Mouse (Mus musculus): ENCODE measurements around the gene S100a10. TPM values are rescaled to one million over a fixed set of nuclear protein-coding genes. Genes with fewer than 3 reads are reported as not detected.
"Not testable (repeated sequence)": the region's sequence is repeated elsewhere in the genome, so short reads cannot be mapped to it uniquely, and the experiment has no call there.

Gene S100a10
- total RNA-seq (2021): 100 to 1,000 TPM; 290 to 327 TPM
- long read RNA-seq, experiment 1, transcript S100a10-201 (3 exons, 685 nt): major isoform, 60 of 65 reads
- long read RNA-seq, experiment 1, partial matches to known transcripts: 3 of 65 reads
- long read RNA-seq, experiment 1, other reads (novel, unspliced or antisense): 2 of 65 reads
- long read RNA-seq, experiment 2, transcript S100a10-201 (3 exons, 685 nt): major isoform, 76 of 80 reads
- long read RNA-seq, experiment 2, partial matches to known transcripts: 0 of 80 reads
- long read RNA-seq, experiment 2, other reads (novel, unspliced or antisense): 4 of 80 reads

DNA sequence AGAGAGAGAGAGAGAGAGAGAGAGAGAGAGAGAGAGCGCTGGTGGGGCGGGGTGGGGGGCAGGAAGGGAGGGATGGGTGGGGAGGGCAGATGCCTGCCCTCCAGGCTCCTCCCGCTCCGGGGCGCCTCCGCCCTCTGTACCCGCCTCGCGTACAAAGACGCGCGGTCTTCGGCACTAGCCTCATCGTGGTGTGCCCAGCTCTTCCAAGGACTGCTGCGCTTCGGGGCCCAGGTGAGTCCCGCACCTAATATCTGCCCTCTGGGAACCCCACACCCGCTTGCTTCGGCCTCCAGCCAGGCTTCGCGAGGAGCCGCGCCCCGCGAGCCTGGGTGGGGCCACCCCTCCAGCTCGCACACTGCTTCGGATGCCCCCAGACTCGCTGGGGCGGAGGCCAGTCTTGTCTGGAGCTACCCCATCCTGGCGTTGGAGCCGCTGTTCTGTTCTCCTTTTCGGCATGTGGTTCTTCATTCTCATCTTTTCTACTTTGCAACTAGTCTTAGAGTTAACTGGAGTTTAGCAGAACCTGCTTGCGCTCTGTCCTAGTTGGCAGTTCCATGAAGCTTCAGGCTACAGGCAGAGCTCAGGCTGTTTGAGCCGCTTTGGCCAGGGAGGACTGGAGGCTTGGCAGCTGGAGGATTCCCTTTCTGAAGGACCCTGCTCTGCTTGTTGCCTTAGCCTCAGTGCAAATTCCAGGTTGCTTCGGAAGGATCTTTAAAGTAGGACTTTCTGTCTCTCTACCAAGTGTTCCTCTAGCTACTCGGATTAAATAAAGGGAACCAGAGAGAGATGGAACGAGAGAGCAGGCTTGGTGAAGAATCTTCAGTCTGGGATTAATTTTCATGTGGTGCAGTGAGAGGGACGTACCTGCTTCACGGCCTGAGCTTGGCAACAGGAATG lies at the start of gene S100a10:
Gene S100a10 (plus strand): TSS at position 100 of the 897 bp plus-strand sequence.
- DNase-seq (ENCODE audit: low spot score in 2 of 2): peak; percentile 55 to 80

DNA sequence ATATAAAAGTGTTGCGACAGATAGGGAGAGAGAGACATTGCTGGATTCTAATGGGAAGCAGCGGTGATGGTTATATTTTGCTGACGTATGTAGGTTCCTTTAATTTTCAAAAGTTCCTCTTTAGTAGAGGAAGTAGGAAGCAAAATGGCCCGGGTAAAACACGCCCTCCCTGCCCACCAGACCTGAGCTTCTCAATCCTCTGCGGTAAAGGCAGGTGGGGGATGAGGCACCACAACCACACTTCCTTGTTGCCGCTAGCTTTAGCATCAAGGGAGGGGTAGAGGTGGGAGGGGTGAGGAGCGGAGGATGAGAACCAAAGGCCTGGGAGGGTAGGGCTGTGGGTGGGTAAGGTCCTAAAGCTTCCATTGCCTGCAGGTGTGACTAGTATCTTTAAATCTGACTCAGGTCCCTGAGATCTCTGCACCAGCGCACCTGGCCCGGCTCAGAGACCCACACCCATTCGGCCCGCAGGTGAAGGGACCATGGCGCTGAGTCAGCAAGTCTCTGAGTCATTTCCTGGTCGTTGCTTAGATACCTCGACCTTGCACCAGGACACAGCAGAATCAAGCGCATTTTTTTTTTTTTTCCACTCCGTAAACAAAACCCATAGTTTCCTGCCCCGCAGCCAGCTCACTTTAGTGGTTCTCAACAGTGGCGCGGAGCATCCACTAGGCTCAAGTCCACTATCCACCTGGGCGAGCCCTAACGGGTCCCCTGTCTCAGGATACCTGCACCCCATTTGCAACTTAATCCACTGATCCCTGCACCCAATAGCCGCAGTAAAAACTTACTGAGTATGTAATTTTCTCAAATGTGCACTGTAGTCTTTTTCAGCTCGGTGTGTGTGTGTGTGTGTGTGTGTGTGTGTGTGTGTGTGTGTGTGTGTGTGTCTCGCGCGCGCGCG lies 48.7 kb upstream of the S100a10 start:
- peak in 1 of 2 experiments; percentile 8 for DNase-seq (ENCODE audit: low spot score in 2 of 2)

DNA sequence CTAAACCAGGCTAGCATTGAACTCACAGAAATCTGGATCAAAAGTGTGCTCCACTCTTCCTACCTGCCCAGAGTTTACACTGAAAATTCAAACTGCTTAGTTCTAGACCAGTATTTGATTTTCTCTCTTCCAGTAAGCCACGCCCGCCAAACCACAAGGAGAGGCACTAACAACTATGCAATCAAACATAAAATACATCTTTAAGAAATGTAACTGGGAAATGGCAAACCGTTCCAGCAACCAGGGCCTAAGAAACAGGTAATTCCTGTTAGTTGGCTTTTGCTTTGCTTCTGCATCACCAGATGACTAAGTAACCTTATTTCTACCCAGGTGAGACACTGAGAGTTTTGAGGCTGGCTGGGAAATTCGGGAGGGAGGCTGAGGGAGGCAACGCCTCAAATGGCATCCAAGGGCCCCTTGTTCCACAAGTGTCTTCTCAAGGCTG lies 48.0 kb upstream of the S100a10 start:
- no peak for DNase-seq (ENCODE audit: low spot score in 2 of 2)

DNA sequence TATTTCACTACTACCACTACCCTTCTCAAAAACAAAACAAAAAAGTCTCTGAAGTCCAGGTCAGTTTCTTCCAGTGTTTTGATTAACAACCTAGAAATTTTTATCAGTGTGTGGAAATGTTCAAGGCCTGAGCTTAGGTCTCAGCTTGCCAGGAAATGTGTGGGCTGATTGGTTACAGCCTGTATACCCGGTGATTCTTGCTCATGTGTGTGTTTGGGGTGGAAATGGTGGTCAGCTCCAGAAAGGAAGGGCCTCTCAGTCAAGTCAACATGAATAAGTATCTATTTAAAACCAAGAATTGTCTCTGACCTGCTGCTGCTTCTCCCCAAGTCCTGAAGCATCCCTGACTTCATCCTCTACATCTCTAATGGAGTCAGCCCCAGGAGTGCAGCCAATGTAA lies 45.6 kb upstream of the S100a10 start:
- DNase-seq (ENCODE audit: low spot score in 2 of 2): no peak

DNA sequence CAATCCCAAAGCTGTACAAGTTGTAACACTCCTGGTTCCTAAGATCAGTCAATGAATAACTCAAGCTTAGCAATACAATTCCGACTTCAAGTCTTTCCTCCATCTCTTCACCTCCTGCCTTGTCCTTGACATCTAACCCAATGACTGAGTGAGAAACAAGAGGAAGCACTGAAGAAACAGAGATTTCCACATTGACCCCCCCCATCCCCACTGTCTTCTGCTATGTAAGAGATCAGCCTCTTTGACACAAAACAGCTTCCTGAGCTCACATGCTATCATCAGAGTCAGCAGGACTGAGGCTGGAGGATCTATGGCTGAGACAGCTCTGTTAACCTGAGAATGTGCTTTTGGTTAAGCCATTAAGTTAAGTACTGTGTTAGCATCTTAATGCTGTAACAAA lies 43.8 kb upstream of the S100a10 start:
- no peak for DNase-seq (ENCODE audit: low spot score in 2 of 2)

DNA sequence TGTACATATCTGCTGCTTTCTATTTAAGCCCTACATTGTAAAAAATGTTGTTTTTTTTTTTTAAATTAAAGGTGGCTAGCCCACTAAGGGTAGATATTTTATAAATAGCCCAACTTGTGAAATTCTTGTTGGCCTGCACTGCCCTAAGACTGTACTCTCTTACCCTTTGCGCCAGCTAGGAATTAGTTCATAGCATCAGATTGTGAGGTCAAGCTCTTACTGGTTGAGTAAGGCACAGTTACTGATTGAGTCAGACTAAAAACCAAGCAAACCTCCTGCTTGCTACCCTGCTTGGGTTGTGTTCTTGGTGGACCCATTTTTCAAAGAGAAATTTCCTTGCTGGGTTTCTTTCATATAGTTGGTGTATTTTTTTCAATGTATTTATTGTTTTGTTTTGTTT lies 43.1 kb upstream of the S100a10 start:
- DNase-seq (ENCODE audit: low spot score in 2 of 2): no peak

DNA sequence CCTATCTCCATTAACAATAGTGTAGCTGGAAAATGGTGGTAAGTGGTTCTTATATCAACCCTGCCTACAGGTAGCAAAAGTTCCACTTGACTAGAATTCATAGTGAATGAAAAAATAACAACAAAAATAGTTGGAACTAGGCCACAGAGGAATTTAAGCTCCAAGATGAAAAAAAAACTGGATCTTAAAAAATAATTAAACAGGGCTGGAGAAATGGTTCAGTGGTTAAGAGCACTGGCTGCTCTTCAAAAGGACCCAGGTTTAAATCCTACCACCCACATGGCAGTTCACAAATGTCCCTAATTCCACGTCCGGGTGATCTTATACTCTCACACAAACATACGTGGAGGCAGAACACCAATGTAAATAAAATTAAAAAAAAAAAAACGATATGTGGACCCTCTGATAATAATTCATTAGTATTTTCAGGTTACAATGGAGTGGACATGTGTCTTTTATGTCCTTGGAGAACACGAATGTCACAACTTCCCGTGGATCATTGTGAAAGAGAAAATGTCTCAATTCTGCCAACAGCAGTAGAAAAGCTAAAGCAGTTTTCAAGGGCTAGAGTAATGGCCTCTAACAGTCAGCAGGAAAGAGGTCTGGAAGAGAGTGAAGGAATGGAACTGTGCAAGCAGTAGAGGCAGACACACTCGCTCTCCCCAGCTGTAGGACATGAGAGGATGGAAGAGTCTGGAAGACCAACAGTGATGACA lies 42.3 kb upstream of the S100a10 start:
- no peak for DNase-seq (ENCODE audit: low spot score in 2 of 2)

DNA sequence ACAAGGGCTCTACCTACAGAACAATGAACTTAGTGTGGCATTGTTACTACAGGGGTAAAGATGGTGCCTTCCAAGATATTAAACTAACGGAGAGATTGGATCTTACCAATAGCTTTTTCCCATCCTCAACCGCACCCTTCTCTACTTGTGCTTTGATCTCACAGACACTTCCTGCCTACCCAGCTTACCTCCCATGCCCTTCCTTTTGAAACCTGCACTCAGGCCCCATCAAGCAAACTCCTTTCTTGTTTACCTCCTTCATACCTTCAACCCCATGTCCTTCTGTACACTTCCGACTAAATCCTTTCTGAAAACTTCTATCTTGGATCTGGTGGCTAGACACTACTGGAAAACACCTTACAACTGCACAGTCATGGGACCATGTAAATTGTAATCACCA lies 40.3 kb upstream of the S100a10 start:
- DNase-seq (ENCODE audit: low spot score in 2 of 2): no peak

DNA sequence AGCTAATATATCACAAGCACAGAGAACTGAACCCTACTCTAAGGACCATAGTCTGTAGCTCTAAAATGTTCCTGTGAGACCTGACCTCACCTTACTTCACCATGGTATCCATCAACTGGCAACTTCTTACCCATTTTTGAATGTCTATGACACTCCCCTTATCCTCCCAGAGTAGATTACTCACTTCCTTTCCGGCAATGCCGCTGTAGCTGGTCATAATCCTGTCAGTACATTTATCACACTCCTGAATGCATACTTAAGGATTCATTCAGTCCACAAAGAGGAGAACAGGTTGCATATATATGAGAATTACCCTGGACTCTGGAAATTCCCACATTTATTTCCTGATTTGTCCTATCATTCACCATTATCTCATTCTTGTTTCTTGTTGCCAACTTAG lies 37.5 kb upstream of the S100a10 start:
- no peak for DNase-seq (ENCODE audit: low spot score in 2 of 2)

DNA sequence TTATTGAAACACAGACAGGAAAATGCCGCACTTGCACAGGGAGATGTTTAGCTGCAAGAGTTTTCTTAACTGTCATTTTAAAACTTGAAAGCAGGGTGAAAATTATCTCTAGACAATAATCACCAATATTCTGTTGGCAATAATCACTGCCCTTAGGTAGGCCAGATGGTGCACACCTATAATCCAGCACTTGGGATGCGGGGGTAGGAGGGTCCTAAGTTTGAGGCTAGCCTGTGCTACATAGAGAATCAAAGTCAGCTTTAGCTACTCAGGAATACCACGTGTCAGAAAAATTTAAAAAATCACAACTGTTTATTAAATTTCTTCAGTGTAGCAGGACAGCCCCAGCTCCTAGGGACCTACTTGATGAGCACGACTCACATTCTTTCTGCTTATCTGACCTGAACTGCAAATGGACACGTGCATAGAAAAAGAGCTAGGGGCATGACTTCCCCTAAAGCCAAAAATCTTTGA lies 35.0 kb upstream of the S100a10 start:
- no peak for DNase-seq (ENCODE audit: low spot score in 2 of 2)

DNA sequence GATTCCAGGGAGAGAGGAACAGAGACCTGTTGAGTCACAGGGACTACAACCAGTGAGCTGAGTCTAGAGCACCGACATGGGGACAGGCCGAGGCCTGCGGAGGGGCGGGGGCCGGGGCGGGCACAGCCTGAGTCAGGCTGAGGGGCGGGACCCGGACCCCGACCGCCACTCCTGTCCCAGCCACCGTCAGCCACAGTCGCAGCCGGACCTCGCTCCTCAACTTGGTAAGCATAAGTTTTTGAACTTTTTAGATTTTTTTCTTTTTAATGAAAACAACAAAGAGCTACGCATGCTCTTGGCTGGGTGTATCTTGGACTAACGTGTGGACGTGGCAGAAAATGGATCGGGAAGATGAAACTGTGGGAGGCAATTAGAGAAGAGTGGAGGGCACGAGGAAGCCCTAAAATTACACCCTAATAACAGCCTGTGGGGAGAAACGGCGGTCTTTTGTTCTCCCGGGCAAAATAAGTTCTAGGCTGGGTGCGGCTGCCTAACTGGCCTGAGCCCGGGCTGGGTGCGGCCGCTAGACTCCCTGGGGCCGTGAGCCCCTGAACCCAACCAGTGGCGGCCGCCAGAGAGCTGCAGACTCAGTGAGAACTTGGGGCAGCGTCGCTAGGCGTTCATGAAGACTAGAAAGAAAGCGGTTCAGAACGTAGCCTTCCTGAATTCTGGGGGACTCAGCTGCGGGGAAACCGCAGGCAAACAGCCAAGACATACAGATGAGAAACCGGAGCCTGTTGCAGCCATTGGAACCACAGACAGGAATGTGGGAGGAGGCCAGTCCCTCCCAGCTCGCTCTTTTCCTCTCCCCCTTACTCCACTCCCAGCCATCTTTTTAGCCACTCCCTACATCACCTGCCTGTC lies 34.3 kb upstream of the S100a10 start, which contains the start of gene S100a11:
Gene S100a11 (plus strand): TSS at position 159 of the 864 bp plus-strand sequence.
- DNase-seq (ENCODE audit: low spot score in 2 of 2): peak; percentile 45 to 63

DNA sequence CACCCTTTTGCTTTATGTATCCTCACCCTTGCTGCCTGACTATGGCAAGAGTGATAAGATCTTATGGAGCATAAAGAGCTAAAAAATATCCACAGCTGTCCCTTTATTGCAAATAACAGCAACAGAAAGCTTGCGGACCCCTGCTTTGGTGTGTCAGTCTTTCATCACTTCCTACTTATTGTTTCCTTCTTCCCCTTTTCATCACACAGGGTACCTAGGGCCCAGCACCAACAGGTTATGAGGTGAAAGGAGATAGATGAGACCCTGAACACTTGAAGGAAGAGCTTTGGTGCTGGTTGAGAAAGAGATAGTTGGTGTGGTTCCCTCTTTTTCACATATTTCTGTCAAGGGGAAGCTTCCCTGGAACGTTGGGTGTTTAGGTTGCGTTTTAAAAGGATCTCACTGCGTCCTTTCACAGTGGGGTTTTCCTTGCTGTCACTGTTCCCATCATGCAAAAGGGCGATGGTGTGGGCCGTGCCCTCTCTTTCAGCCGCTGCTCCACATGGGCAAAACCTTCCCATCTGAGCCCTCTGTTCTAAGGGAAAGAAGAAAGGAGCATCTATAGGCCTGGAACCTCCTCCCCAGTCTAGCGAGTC lies 33.3 kb upstream of the S100a10 start:
- DNase-seq (ENCODE audit: low spot score in 2 of 2): no peak

DNA sequence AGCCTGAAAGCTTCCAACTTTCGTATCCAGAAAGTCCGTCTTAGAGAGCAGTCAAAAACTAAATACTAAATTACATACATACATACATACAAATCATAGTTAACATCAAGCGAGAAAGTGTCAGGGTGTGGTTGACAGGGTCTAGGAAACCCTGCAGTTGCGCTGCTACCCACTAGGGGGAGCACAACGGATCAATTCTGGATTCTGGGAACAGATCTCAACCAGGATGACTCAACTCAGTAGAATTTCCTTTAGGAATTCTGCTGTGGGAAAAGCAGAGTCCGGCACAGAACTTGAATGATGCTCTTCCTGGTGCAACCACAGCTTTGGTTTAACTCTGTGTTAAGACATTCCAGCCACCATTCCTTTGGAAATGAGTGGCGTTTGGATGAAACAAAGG lies 32.3 kb upstream of the S100a10 start:
- peak; percentile 25 to 74 for DNase-seq (ENCODE audit: low spot score in 2 of 2)

DNA sequence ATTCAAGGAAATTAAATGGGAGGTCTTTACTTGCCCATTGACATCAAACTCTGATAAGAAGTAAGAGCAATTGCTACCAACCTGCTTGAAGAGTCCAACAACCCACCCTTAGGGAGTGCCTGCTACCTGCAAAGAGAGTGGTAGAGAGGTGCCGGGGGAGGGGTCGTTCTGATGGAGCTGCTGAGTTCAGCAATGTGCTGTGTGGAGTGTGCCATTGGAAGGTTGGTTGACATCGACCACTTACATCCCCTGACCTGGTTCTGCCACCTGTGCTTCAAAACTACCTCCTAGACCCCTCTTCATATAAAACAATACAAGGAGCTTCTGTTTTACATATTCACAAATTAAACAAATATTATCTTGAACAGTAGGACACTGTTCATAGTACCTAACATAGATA lies 27.6 kb upstream of the S100a10 start:
- no peak for DNase-seq (ENCODE audit: low spot score in 2 of 2)

DNA sequence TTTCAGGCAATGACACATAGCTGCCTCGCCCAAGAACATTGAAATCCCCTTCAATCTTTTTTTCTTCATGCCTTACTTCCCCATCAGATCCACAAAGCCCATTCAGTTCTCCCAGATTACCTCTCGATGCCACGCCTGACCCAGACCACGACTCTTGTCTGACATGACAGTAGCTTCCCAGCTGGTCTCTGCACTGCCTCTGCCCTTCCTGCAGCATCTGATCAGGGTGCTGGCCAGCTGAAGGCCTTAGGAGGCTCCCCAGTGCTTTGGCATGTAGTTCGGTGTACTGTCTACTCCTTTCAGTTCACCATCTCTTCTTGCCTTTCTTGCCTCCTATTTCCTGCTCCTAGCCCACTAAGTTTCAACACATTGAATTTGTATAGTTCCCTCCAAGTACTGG lies 26.1 kb upstream of the S100a10 start:
- no peak for DNase-seq (ENCODE audit: low spot score in 2 of 2)

DNA sequence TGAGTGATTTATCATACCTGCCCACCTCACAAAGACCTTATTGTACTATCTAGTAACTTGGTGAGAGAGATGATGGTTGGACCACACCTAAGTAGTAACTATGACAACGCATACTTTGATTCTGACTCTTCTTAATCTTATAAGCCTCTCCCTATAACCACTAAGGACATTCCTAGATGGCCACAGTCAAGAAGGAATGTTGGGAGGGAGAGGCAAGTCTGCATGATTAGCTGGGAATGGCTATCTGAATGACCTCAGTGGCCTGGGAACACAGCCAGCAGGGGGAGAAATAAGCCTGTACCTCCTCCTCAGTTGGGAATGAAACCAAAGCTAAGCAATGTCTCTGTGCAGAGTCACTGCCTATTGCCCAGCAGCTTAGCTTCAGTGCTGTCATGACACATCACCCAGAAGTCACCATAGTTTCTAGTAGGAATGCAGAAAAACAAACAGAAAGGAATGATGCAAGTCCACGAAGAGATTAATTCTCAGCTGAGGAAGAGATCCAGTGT lies 17.8 kb upstream of the S100a10 start:
- peak; percentile 52 to 75 for DNase-seq (ENCODE audit: low spot score in 2 of 2)

DNA sequence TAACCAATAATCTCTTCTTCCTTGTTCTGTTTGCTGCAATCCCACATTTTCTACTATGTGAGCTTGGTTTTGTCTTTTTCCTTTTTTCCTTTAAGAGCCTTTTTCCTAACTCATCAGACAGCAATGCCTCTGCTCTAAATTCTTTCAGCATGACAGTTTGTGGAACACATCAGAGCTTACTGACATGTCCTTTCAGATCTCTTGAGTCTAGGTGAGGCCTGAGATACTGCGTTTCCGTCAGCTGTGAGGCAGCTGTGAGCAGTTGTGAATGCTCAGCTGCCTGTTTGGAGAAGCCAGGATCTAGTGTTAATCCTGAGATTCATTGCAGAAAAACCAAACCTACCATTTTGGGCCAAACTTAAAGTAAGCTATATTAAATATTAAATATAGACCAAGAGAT lies 16.4 kb upstream of the S100a10 start:
- no peak for DNase-seq (ENCODE audit: low spot score in 2 of 2)

DNA sequence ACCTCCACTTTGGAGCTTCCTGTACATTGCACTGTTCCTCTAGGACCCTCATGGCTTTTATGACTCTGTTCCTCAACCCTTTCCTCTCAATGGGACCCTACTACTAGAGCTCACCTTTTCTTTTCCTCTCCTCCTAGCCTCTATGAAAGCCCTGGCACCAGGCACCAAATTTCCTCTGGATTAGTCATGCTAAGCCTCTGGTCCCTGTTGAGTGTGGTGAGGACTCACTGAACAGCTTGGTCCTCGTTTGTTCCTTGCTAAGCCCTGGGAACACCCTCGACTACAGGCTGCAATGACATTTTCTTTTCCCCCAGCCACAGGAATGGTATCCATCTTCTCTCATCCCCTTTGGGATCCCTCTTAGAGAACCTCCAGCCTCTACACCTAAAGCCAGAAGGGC lies 13.4 kb upstream of the S100a10 start:
- no peak for DNase-seq (ENCODE audit: low spot score in 2 of 2)

DNA sequence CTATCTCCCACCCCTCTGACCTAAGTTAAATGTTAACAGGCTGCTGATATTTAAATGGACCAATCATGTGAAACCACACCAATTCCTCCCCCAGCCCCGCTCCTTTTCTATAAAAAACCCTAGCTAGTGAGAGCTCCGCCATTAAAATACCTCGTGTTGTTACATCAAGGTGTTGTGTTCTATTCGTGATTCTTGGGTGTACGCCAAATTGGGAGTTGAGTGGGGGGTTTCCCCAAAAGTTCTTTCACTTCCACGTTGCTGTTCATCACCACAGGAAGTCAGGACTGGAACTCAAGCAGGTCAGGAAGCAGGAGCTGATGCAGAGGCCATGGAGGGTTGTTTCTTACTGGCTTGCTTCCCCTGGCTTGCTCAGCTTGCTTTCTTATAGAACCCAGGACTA lies 10.7 kb upstream of the S100a10 start:
- DNase-seq (ENCODE audit: low spot score in 2 of 2): not testable (repeated sequence)

All from gastrocnemius, postnatal 4 days (tissue).